Mouse (Mus musculus) spleen, postnatal 36 days (tissue): ENCODE measurements around the gene Tpmt.

Experiments
- DNase-seq, 2 experiments: peaks; one replicate each; pipeline ENCODE4 v3.0.0; 2022; ENCODE audit warnings: low spot score in 2 of 2, mixed read lengths in 1 of 2

Gene Tpmt

GRCm38 (mm10) chr13:46979836-46980490 is 64.6 kb downstream of the Tpmt start:
- DNase-seq, result no peak

GRCm38 (mm10) chr13:46976532-46976931 is 68.0 kb downstream of the Tpmt start:
- DNase-seq, result no peak

GRCm38 (mm10) chr13:46975930-46976329 is 68.6 kb downstream of the Tpmt start:
- no peak for DNase-seq

GRCm38 (mm10) chr13:46975031-46975551 is 69.4 kb downstream of the Tpmt start:
- DNase-seq, result no peak
